Comparison of ENCODE assay signal across 11 mouse cellular contexts in genomic region chr11:46090951-46091667, GRCm38 (mm10). TPM values are rescaled to one million over a fixed set of nuclear protein-coding genes. Genes with fewer than 3 reads are reported as not detected.
DNase-seq lines count a peak whose midpoint lies in the region; ATAC-seq and TF ChIP-seq lines count a peak whose summit lies in the region.
"Had no signal": no experiment of that assay in that cellular context is flagged by ENCODE, and none has a peak within 500 bp of the region (broad histone marks: within the 10 kb centered on the region; RNA-seq: fewer than 3 reads in every experiment).

No protein-coding gene starts in this region.

- DNase-seq in hindbrain, embryonic 10.5 days (ENCODE audit: low spot score) = no peak
- DNase-seq in CD4-positive, CD25-positive, alpha-beta regulatory T cell, adult 2 months (ENCODE audit: low read depth, low spot score) = peak; percentile 59
- DNase-seq in liver, embryonic 13.5 days = peak; percentile 48
- no peak for DNase-seq in cerebellum, adult 9-10 months
- no peak for DNase-seq in layer of hippocampus, adult 11-12 months (ENCODE audit: low spot score)
- no peak for DNase-seq in forebrain, embryonic 11.5 days (ENCODE audit: low spot score)
- DNase-seq: kidney, adult 9 months had no signal

- peak overlapping the region; percentile 40; the same call in 1 of the 2 replicates for H3K27ac ChIP-seq in hindbrain, embryonic 10.5 days
- no peak overlapping the region for H3K27ac ChIP-seq in hindbrain, embryonic 13.5 days
- H3K27ac ChIP-seq in bone marrow, adult 2 months (ENCODE audit: control insufficient read depth, insufficient read depth, low read depth, low read length, poor library complexity) = peak overlapping the region; percentile 10; the same call in 1 of the 2 replicates
- H3K27ac ChIP-seq in liver, embryonic 13.5 days = peak overlapping the region; percentile 85
- H3K27ac ChIP-seq in forebrain, embryonic 11.5 days (ENCODE audit: low read depth, low read length) = no peak overlapping the region
- H3K27ac ChIP-seq: forebrain, embryonic 13.5 days; limb, embryonic 13.5 days had no signal

- H3K9me3 ChIP-seq in hindbrain, embryonic 10.5 days = no peaks in the 10 kb centered on the region
- no peaks in the 10 kb centered on the region for H3K9me3 ChIP-seq in hindbrain, embryonic 13.5 days
- no peaks in the 10 kb centered on the region for H3K9me3 ChIP-seq in liver, embryonic 13.5 days (replicated peaks)
- no peaks in the 10 kb centered on the region for H3K9me3 ChIP-seq in forebrain, embryonic 11.5 days (ENCODE audit: control insufficient read depth, low read length)
- H3K9me3 ChIP-seq: forebrain, embryonic 13.5 days; limb, embryonic 13.5 days had no signal

- H3K4me2 ChIP-seq in hindbrain, embryonic 13.5 days = no peak overlapping the region
- H3K4me2 ChIP-seq in liver, embryonic 13.5 days = peak overlapping the region; percentile 37
- no peak overlapping the region for H3K4me2 ChIP-seq in forebrain, embryonic 11.5 days (ENCODE audit: low read depth, low read length, severe bottlenecking)
- H3K4me2 ChIP-seq: forebrain, embryonic 13.5 days; limb, embryonic 13.5 days had no signal

- no peaks in the 10 kb centered on the region for H3K27me3 ChIP-seq in hindbrain, embryonic 10.5 days (ENCODE audit: insufficient read depth, poor library complexity, severe bottlenecking)
- no peaks in the 10 kb centered on the region for H3K27me3 ChIP-seq in hindbrain, embryonic 13.5 days
- no peaks in the 10 kb centered on the region for H3K27me3 ChIP-seq in liver, embryonic 13.5 days
- no peaks in the 10 kb centered on the region for H3K27me3 ChIP-seq in forebrain, embryonic 11.5 days (ENCODE audit: control insufficient read depth, insufficient read depth, low read length)
- H3K27me3 ChIP-seq: forebrain, embryonic 13.5 days; limb, embryonic 13.5 days had no signal

- H3K4me1 ChIP-seq in hindbrain, embryonic 10.5 days (replicated peaks) = peaks cover 20% of the 10 kb centered on the region
- H3K4me1 ChIP-seq in hindbrain, embryonic 13.5 days (replicated peaks) = peaks cover 19% of the 10 kb centered on the region
- peaks cover 3% of the 10 kb centered on the region; the same call in 1 of the 2 replicates for H3K4me1 ChIP-seq in bone marrow, adult 2 months (ENCODE audit: control insufficient read depth, insufficient read depth, low read length)
- H3K4me1 ChIP-seq in liver, embryonic 13.5 days (replicated peaks) = peaks cover 53% of the 10 kb centered on the region
- H3K4me1 ChIP-seq in forebrain, embryonic 11.5 days (replicated peaks; ENCODE audit: control insufficient read depth, insufficient read depth, low read length) = no peaks in the 10 kb centered on the region
- H3K4me1 ChIP-seq: forebrain, embryonic 13.5 days had no signal

- no peak for TF ChIP-seq POLR2A in bone marrow, adult 2 months (IDR thresholded peaks at IDR 0.05; ENCODE audit: borderline replicate concordance, control insufficient read depth, low read depth, low read length)

- H3K9ac ChIP-seq in hindbrain, embryonic 13.5 days = no peak overlapping the region
- H3K9ac ChIP-seq in liver, embryonic 13.5 days = peak overlapping the region; percentile 41; the same call in 1 of the 2 replicates
- no peak overlapping the region for H3K9ac ChIP-seq in forebrain, embryonic 11.5 days (ENCODE audit: low read length)
- H3K9ac ChIP-seq: forebrain, embryonic 13.5 days; limb, embryonic 13.5 days had no signal

- no peak for TF ChIP-seq CTCF in bone marrow, adult 2 months (IDR thresholded peaks at IDR 0.05; ENCODE audit: control insufficient read depth, insufficient read depth, low read length)

- no peak for ATAC-seq in hindbrain, embryonic 13.5 days (ENCODE audit: low FRiP score)
- peak; percentile 82 for ATAC-seq in liver, embryonic 13.5 days (ENCODE audit: low read depth)
- ATAC-seq in forebrain, embryonic 11.5 days (replicated peaks; ENCODE audit: low FRiP score) = no peak
- ATAC-seq: forebrain, embryonic 13.5 days had no signal

- H3K36me3 ChIP-seq in hindbrain, embryonic 10.5 days = peaks cover 17% of the 10 kb centered on the region
- H3K36me3 ChIP-seq in hindbrain, embryonic 13.5 days = peaks cover 23% of the 10 kb centered on the region
- H3K36me3 ChIP-seq in liver, embryonic 13.5 days = no peaks in the 10 kb centered on the region
- H3K36me3 ChIP-seq in forebrain, embryonic 11.5 days (ENCODE audit: control insufficient read depth, insufficient read depth, low read length) = no peaks in the 10 kb centered on the region

- WGBS in hindbrain, embryonic 10.5 days = 80% methylated on average over 10 of the region's 10 CpGs
- 59% methylated on average over 10 of the region's 10 CpGs for WGBS in hindbrain, embryonic 13.5 days
- WGBS in bone marrow, adult 2 months = 64% methylated on average over 10 of the region's 10 CpGs
- 27% methylated on average over 10 of the region's 10 CpGs for WGBS in liver, embryonic 13.5 days (ENCODE audit: insufficient replicate concordance)
- WGBS in forebrain, embryonic 11.5 days = 77% methylated on average over 10 of the region's 10 CpGs

- H3K4me3 ChIP-seq in hindbrain, embryonic 10.5 days = no peak overlapping the region
- no peak overlapping the region for H3K4me3 ChIP-seq in hindbrain, embryonic 13.5 days
- H3K4me3 ChIP-seq in bone marrow, adult 2 months (replicated peaks; ENCODE audit: control insufficient read depth, low read depth, low read length) = no peak overlapping the region
- no peak overlapping the region for H3K4me3 ChIP-seq in liver, embryonic 13.5 days (replicated peaks)
- no peak overlapping the region for H3K4me3 ChIP-seq in forebrain, embryonic 11.5 days (ENCODE audit: low read depth, low read length)
- H3K4me3 ChIP-seq: forebrain, embryonic 13.5 days; limb, embryonic 13.5 days had no signal

RNA-seq across cellular contexts. Expression of gene Adam19, which starts 35.3 kb away (rescaled TPM):
- 12.9 and 14.0 TPM in 2 replicates for polyA plus RNA-seq in hindbrain, embryonic 10.5 days (2016; fragmentation: Nextera tagmentation; extraction: Ambion mirVana)
- polyA plus RNA-seq in hindbrain, embryonic 13.5 days (2015; fragmentation: Nextera tagmentation; extraction: Ambion mirVana) = 13.2 and 14.9 TPM in 2 replicates
- polyA plus RNA-seq in bone marrow, adult 2 months (2011; ENCODE audit: insufficient read depth, insufficient read length, low replicate concordance, missing spikeins) = 6.1 and 17.6 TPM in 2 replicates
- 1.1 and 1.6 TPM in 2 replicates for polyA plus RNA-seq in liver, embryonic 13.5 days (2015; fragmentation: Nextera tagmentation; extraction: Ambion mirVana)
- polyA plus RNA-seq in forebrain, embryonic 11.5 days (2014; fragmentation: Nextera tagmentation; extraction: Ambion mirVana) = 7.9 and 8.3 TPM in 2 replicates

RNA-seq across cellular contexts. Expression of gene Gm12166, which starts 39.0 kb away (rescaled TPM):
- polyA plus RNA-seq in hindbrain, embryonic 10.5 days (2016; fragmentation: Nextera tagmentation; extraction: Ambion mirVana) = 2.6 and 4.0 TPM in 2 replicates
- polyA plus RNA-seq in hindbrain, embryonic 13.5 days (2015; fragmentation: Nextera tagmentation; extraction: Ambion mirVana) = 5.0 and 7.9 TPM in 2 replicates
- 11.6 and 31.7 TPM in 2 replicates for polyA plus RNA-seq in bone marrow, adult 2 months (2011; ENCODE audit: insufficient read depth, insufficient read length, low replicate concordance, missing spikeins)
- polyA plus RNA-seq in liver, embryonic 13.5 days (2015; fragmentation: Nextera tagmentation; extraction: Ambion mirVana) = 3.0 and 3.3 TPM in 2 replicates
- polyA plus RNA-seq in forebrain, embryonic 11.5 days (2014; fragmentation: Nextera tagmentation; extraction: Ambion mirVana) = 1.9 and 3.4 TPM in 2 replicates

Comparison
In these comparisons a context has a peak if more than half of its experiments do, and no peak if none do; other contexts are left out.
1. H3K27ac ChIP-seq: peak in hindbrain, embryonic 10.5 days (single experiment), bone marrow, adult 2 months (single experiment) and liver, embryonic 13.5 days (single experiment); none in hindbrain, embryonic 13.5 days (single experiment) and forebrain, embryonic 11.5 days (single experiment).
2. DNase-seq: peak in CD4-positive, CD25-positive, alpha-beta regulatory T cell, adult 2 months (single experiment) and liver, embryonic 13.5 days (single experiment); none in hindbrain, embryonic 10.5 days (single experiment), cerebellum, adult 9-10 months (single experiment), layer of hippocampus, adult 11-12 months (single experiment) and forebrain, embryonic 11.5 days (single experiment).